Mouse (Mus musculus) monocyte, adult 59 days (primary cell): ENCODE measurements around the gene Olfr1353. TPM values are rescaled to one million over a fixed set of nuclear protein-coding genes. Genes with fewer than 3 reads are reported as not detected.

ENCODE experiments used
- total RNA-seq, 2 experiments: library from RNA; stranded (reverse); gene quantifications; one replicate each; pipeline ENCODE4 v1.2.4; 2023

Olfr1353 gene
- not detected for total RNA-seq

GRCm38 (mm10) chr10:78963009-78963408 is at the start of gene Olfr1353:
Gene Olfr1353, plus strand, starts transcription at chr10:78963309.

GRCm38 (mm10) chr10:78950336-78950735 is 12.8 kb upstream of the Olfr1353 start, which contains the start of gene Olfr8:
Gene Olfr8, plus strand, starts transcription at chr10:78950636.

GRCm38 (mm10) chr10:78980750-78981149 is 17.6 kb downstream of the Olfr1353 start, which contains the start of gene Olfr1352:
Gene Olfr1352, plus strand, starts transcription at chr10:78981050.

GRCm38 (mm10) chr10:79012172-79012571 is 49.1 kb downstream of the Olfr1353 start, which contains the start of gene Olfr1351:
Gene Olfr1351, plus strand, starts transcription at chr10:79012472.

Other genes starting within 250 kb of the Olfr1353 start
- gene Casp14, start 245.0 kb upstream of the Olfr1353 start, total RNA-seq = not detected
- gene Ccdc105, start 210.2 kb upstream of the Olfr1353 start, total RNA-seq = not detected
- not detected for gene Slc1a6, start 182.8 kb upstream of the Olfr1353 start, total RNA-seq
- not detected for gene Olfr1356, start 111.1 kb upstream of the Olfr1353 start, total RNA-seq
- gene Olfr1355, start 87.8 kb upstream of the Olfr1353 start, total RNA-seq = not detected
- not detected for gene Olfr1354, start 50.1 kb upstream of the Olfr1353 start, total RNA-seq
- not detected for gene Olfr8, start 12.7 kb upstream of the Olfr1353 start, total RNA-seq
- gene Olfr1352, start 17.7 kb downstream of the Olfr1353 start, total RNA-seq = not detected
- gene Olfr1351, start 49.2 kb downstream of the Olfr1353 start, total RNA-seq = not detected
- not detected for gene Olfr57, start 65.4 kb downstream of the Olfr1353 start, total RNA-seq
- gene 2610008E11Rik, start 134.3 kb downstream of the Olfr1353 start, total RNA-seq = 1 to 10 TPM; 7.0 to 8.7 TPM
- not detected for gene Vmn2r80, start 185.5 kb downstream of the Olfr1353 start, total RNA-seq